Mouse (Mus musculus): ENCODE data around the gene Ppp1r35.

- TF ChIP-seq CTCF (IDR thresholded peaks at IDR 0.05; ENCODE audit: low read depth) (peak; percentile 89), EP300 (optimal IDR thresholded peaks at IDR 0.05) (no peak)
These were observed 8.7 kb downstream of the Ppp1r35 start, which contains the start of the genes Mepce and Zcwpw1 for GRCm38 (mm10) chr5:137787151-137787928.
